Mouse (Mus musculus): ENCODE data around the gene Stradb.

Gene Stradb

GRCm38 (mm10) chr1:58973366-58974221 lies at the start of gene Stradb, which contains the start of gene Trak2:
Stradb (plus strand) TSS chr1:58973522.
Trak2 (minus strand) TSS chr1:58973430.
- CTCF ChIA-PET = interaction anchor here in 2 of 4 experiments (0.5 to 0.9 kb wide), 3 partner anchors 265 to 637 kb away, joined by 3 to 10 read pairs (median 3); no protein-coding TSS in a partner anchor
- POLR2A ChIA-PET = interaction anchor here (0.6 to 7.3 kb wide), 52 partner anchors 8 to 1594 kb away, joined by 3 to 159 read pairs (median 4); partner anchors contain the start of genes Als2 (in 3 of the 4), Nop58 (in 2 of the 4), Casp8 (in 1 of the 4) and Cdk15 (in 1 of the 4)

- ChIA-PET CTCF (no interaction called here), POLR2A (no interaction called here)
Measured at GRCm38 (mm10) chr1:58926664-58927063, 46.7 kb upstream of the Stradb start.

GRCm38 (mm10) chr1:58936746-58937605 lies 36.3 kb upstream of the Stradb start:
- POLR2A ChIA-PET = interaction anchor here in 1 of 4 experiments (1.0 kb wide), 1 partner anchor 36 kb away, joined by 3 read pairs; the partner anchor contains the start of genes Stradb and Trak2
- CTCF ChIA-PET = interaction anchor here in 1 of 4 experiments (0.5 kb wide), 1 partner anchor 31 kb away, joined by 4 read pairs; no protein-coding TSS in a partner anchor

GRCm38 (mm10) chr1:58937606-58938099 lies 35.7 kb upstream of the Stradb start:
- CTCF ChIA-PET = no interaction called here

GRCm38 (mm10) chr1:58945523-58945922 lies 27.8 kb upstream of the Stradb start:
- ChIA-PET POLR2A (interaction anchor here in 1 of 4 experiments (1.6 kb wide), 1 partner anchor 27 kb away, joined by 3 read pairs; no protein-coding TSS in a partner anchor), CTCF (interaction anchor here in 1 of 4 experiments (1.2 kb wide), 1 partner anchor 302 kb away, joined by 3 read pairs; no protein-coding TSS in a partner anchor)

More at GRCm38 (mm10) chr1:58937606-58938099, 35.7 kb upstream of the Stradb start:
- POLR2A ChIA-PET = no interaction called here

- ChIA-PET CTCF (interaction anchor here in 1 of 4 experiments (1.2 kb wide), 1 partner anchor 301 kb away, joined by 3 read pairs; no protein-coding TSS in a partner anchor), POLR2A (interaction anchor here in 1 of 4 experiments (1.6 kb wide), 1 partner anchor 26 kb away, joined by 3 read pairs; no protein-coding TSS in a partner anchor)
Measured at GRCm38 (mm10) chr1:58945960-58946670, 27.2 kb upstream of the Stradb start.

GRCm38 (mm10) chr1:58946718-58947117 lies 26.6 kb upstream of the Stradb start:
- POLR2A ChIA-PET = interaction anchor here in 1 of 4 experiments (1.2 to 1.6 kb wide), 2 partner anchors 9 to 26 kb away, joined by 3 read pairs; no protein-coding TSS in a partner anchor
- CTCF ChIA-PET = interaction anchor here in 1 of 4 experiments (1.2 kb wide), 1 partner anchor 301 kb away, joined by 3 read pairs; no protein-coding TSS in a partner anchor

- ChIA-PET CTCF (interaction anchor here in 1 of 4 experiments (0.9 kb wide), 1 partner anchor 12 kb away, joined by 3 read pairs; no protein-coding TSS in a partner anchor), POLR2A (interaction anchor here in 2 of 4 experiments (0.7 to 17.0 kb wide), 4 partner anchors 9 to 714 kb away, joined by 3 to 159 read pairs (median 7); partner anchors contain the start of genes Stradb (in 1 of the 2) and Trak2 (in 1 of the 2))
Measured at GRCm38 (mm10) chr1:58949561-58950106, 23.7 kb upstream of the Stradb start.

GRCm38 (mm10) chr1:58950899-58951648 lies 22.2 kb upstream of the Stradb start:
- CTCF ChIA-PET = interaction anchor here in 1 of 4 experiments (0.6 kb wide), 1 partner anchor 996 kb away, joined by 3 read pairs; no protein-coding TSS in a partner anchor

GRCm38 (mm10) chr1:58951841-58952240 lies 21.5 kb upstream of the Stradb start:
- ChIA-PET CTCF (no interaction called here), POLR2A (interaction anchor here in 3 of 4 experiments (0.6 to 17.0 kb wide), 8 partner anchors 9 to 365 kb away, joined by 3 to 159 read pairs (median 4); partner anchors contain the start of genes Stradb (in 3 of the 3), Trak2 (in 3 of the 3), Fam126b (in 1 of the 3) and Ndufb3 (in 1 of the 3))

More at GRCm38 (mm10) chr1:58950899-58951648, 22.2 kb upstream of the Stradb start:
- POLR2A ChIA-PET = interaction anchor here in 3 of 4 experiments (0.9 to 17.0 kb wide), 6 partner anchors 10 to 365 kb away, joined by 3 to 159 read pairs (median 5); partner anchors contain the start of genes Stradb (in 3 of the 3), Trak2 (in 3 of the 3), Fam126b (in 1 of the 3) and Ndufb3 (in 1 of the 3)

GRCm38 (mm10) chr1:58952526-58952925 lies 20.8 kb upstream of the Stradb start:
- ChIA-PET CTCF (no interaction called here), POLR2A (interaction anchor here in 3 of 4 experiments (0.6 to 17.0 kb wide), 8 partner anchors 9 to 156 kb away, joined by 3 to 159 read pairs (median 4); partner anchors contain the start of genes Stradb (in 3 of the 3) and Trak2 (in 3 of the 3))

- ChIA-PET POLR2A (interaction anchor here in 2 of 4 experiments (0.6 to 17.0 kb wide), 6 partner anchors 8 to 157 kb away, joined by 3 to 159 read pairs (median 4); partner anchors contain the start of genes Stradb (in 2 of the 2) and Trak2 (in 2 of the 2)), CTCF (no interaction called here)
Measured at GRCm38 (mm10) chr1:58952997-58953396, 20.3 kb upstream of the Stradb start.

- ChIA-PET POLR2A (interaction anchor here in 2 of 4 experiments (0.5 to 17.0 kb wide), 5 partner anchors 9 to 38 kb away, joined by 3 to 159 read pairs (median 3); partner anchors contain the start of genes Stradb (in 2 of the 2) and Trak2 (in 2 of the 2)), CTCF (no interaction called here)
Measured at GRCm38 (mm10) chr1:58953686-58954434, 19.5 kb upstream of the Stradb start.

- CTCF ChIA-PET = interaction anchor here in 1 of 4 experiments (0.6 kb wide), 1 partner anchor 1160 kb away, joined by 3 read pairs; no protein-coding TSS in a partner anchor
Measured at GRCm38 (mm10) chr1:58954578-58955410, 18.5 kb upstream of the Stradb start.

More at GRCm38 (mm10) chr1:58954578-58955410, 18.5 kb upstream of the Stradb start:
- POLR2A ChIA-PET = interaction anchor here in 3 of 4 experiments (0.5 to 17.0 kb wide), 7 partner anchors 8 to 242 kb away, joined by 3 to 159 read pairs (median 3); partner anchors contain the start of genes Stradb (in 2 of the 3) and Trak2 (in 2 of the 3)
